Mouse (Mus musculus) forelimb bud, embryonic 11.5 days (tissue): ENCODE results near the gene S100a11.

Experiments used
- DNase-seq: peaks from one replicate; pipeline ENCODE4 v3.0.0-alpha.2; 2012; ENCODE audit warnings: low read depth, low spot score

The S100a11 gene

DNA sequence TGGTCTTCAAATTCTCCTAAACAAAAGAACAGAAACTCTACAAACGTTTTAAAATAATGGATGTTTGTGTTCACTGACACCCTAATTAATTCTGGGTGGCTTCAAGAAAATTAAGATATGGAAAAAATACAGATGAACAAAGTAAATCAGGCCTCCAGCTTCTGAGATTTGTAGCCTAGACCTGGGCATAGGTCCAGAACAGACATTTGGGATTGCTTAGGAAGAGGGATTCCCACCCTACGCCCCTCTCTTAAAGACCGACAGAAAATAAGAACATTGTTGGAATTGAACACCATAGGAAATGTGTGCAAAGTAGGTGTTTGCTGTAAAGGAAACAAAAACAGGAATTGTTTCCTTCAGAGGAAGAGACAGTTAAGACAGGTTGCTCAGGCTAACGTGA, 37.2 kb downstream of the S100a11 start:
- no peak for DNase-seq

DNA sequence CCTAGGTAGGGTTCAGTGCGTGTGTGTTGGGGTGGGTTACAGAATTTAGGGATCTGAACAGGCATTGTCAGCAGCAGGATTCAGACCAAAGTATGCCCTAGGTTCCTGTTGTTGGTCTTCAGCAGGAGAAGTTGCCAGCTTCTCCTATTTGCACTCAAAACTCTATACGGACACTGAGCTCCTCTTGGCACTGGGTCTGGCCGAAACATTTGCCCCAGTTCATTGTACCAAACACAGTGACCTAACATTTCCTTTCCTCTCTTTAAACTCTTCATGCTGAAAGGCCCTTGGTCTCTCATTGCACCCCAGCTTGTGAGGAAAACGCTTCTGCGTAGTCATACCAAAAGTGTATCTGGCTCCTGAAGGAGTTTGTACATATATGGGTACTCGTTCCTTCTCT, 39.7 kb downstream of the S100a11 start:
- DNase-seq: no peak

DNA sequence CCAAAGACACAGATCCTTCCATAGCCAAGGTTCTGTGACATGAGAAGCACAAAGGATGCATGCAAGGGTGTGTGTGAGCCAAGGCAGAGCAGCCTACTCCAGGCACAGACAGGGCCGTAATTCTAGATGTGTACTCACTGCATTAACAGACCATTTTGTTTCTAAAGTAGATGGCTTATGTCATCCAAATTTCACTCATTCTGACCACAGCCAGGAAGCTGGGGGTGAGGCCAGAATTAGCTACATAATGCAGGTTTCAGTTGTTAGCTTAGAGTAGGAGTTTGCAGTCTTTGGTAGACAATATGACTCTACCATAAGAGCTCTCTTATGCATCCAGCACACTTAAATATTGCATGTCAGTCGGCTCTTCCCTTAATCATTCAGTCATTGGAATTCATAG, 42.1 kb downstream of the S100a11 start:
- no peak for DNase-seq

DNA sequence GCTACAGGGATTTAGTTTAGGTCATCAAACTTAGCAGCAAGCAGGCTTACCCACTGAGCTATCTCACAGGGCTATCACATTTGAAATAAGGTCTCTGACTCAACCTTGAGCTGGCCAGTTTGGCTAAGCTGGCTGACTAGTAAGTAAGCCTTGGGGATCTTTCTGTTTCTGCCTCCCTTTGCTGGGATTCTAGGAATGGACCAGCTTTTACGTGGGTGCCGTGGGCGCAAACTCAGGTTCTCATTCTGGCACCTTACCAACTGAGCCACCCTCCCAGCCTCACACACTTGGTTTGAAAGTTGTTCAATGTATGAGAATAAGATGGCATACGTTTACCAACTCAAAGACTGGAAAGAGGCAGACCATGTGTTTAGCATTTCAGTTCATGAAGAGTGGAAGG, 42.9 kb downstream of the S100a11 start:
- DNase-seq: no peak

DNA sequence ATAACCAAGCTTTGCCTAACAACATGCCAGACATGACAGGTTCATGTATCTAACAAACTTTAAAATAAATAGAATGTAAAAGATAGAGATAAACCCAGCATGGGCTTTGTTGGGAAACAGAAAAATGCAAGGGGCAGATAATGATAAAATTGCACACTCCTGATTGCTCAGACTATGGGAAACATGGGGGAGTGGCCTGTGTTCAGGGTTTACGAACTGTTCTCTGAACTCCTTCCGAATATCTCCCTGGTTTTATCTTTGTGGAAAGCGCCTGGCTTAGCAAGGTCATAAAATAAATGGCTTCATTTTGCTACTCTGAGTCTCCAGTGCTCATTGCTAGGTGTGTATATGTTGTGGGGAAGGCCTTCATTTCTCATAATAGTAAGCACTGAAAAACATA, 46.6 kb downstream of the S100a11 start:
- no peak for DNase-seq

DNA sequence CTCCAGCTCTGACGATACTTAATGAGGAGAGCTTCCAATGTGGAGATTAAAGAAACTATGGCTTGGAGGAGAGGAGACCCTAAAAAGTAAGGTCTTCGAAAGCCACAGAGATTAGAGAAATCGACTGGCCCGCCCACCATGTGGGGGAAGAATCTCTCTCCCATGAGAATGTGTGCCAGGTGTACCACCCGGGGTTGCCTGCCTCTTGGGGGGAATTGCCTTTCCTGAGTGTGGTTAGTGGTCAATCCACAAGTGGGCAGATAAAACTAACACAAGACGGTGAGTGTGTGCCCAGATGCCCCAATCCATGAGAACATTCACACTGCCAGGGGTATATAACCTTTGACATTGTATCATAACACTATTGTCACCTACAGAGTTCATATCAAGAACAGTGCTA, 47.4 kb downstream of the S100a11 start:
- DNase-seq: no peak

DNA sequence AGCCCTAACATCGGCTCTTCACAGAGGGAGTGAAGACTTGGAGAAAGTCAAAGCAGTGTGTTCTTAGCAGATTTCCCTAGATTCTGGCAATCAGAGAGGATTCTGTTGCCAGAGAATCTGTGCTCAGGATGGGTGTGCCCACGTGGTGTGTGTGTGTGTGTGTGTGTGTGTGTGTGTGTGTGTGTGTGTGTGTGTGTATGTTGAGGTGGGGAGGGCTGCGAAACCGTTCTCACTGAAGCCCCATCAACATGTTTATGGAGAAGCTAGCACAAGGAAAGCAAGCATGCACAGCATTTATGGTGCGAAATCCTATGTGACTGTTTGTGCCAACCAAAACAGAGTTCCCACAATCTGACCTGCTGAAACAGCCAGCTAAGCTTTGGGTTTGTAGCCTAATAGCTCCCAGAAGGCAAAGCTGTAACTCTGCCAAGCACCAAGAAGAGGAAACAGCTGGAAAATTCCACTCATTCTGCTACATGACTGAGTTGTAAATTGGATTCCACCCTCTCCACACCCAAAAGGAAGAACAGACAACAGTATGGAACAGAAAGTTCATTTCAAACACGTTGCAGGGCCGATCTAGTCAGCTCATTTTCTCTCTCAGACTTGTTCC, 48.2 kb downstream of the S100a11 start:
- DNase-seq: no peak

DNA sequence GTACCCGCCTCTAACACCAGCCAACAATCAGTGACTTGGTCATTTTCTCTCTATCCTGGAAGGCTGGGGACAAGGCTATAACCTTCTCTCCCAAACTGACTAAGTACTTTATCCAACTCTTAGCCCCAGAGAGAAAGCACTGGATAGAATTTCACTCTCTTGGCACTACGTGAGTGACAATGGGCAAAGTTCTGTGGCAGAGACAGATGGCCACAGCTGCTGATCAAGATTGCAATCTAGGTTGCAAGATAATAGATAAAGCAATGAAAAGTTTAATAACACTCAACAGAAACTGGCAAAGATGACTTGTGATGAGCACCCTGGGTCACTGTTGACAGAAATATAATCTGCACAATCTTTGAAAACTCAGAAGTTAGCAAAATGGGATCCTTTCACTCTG, 48.8 kb downstream of the S100a11 start:
- no peak for DNase-seq

DNA sequence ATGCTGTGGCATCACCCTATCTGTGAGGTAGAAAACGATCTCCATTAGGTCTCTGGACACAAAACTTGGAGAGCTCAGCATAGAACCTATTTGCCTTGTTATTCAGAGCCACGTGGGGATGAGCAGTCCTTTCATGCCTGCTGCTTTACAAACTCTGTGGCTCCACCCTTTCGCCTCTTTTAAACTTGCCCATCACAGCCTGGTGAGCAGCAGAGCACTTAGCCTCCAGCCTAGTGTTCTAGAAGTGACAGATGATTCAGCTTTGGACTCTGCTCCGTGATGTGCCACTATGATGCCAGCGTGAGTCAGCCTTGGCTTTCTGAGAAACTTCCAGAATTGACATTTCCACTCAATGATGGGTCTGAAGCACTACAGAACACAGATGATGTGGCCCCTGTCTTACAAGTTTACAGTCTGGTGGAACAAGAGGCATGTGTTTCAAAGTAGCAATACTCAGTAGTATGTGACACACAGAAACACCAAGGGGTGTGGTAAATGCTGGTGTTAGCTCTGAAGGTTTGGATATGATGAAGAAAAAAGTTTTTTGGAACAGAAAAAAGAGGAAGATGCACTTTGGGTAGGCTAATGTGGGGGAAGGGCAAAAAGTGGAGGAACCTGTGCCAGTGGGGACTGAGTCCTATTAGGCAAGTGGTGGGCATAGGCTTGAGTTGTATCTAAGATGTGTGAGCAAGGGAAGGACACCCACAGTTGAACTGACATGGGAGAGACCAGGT, 51.9 kb downstream of the S100a11 start:
- DNase-seq: no peak
